Mouse (Mus musculus): ENCODE results near the gene Add2. TPM values are rescaled to one million over a fixed set of nuclear protein-coding genes. Genes with fewer than 3 reads are reported as not detected.
"Not testable (repeated sequence)": the region's sequence is repeated elsewhere in the genome, so short reads cannot be mapped to it uniquely, and the experiment has no call there.

Add2 gene
- under 1 TPM; 0.18 to 0.30 TPM for total RNA-seq (2021)
- long read RNA-seq, experiment 1 = 0 reads
- long read RNA-seq, experiment 2 = 0 reads

DNA sequence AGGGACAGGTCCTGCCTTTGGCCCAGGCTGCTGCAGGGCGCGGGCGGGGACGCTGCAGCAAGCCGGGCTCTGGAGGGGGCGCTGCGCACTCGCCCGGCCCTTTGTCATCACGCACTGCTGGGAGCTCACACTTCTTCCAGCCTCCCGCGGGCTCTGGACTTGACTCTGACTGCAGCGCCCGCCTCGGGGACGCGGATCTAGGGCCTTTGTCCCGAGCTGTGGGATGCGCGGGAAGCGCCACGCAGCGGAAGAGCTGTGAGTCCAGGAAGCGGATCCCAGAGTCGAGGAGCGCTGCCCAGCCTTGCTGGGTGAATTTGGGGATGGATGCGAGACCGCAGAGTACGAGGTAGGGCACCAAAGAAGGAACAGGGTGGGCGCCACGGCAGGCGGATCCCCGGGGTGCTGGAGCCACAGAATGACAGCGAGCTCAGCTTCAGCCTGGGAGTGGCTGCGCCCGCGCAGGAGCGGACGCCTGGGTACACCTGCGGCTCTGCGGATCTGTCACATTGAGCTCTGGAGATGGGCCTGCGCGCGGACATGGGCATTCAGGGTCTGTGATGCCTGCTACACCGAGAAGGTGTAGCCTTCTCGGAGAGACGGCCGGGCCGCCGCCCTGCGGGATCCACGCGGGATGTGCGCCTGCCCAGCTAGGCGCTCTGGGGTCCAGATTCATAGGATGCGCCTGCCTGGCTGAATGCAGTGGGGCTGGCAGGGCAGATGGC lies at the start of gene Add2:
Gene Add2, plus strand, starts transcription at position 81 of the 722 bp plus-strand sequence.
- no peak for DNase-seq

DNA sequence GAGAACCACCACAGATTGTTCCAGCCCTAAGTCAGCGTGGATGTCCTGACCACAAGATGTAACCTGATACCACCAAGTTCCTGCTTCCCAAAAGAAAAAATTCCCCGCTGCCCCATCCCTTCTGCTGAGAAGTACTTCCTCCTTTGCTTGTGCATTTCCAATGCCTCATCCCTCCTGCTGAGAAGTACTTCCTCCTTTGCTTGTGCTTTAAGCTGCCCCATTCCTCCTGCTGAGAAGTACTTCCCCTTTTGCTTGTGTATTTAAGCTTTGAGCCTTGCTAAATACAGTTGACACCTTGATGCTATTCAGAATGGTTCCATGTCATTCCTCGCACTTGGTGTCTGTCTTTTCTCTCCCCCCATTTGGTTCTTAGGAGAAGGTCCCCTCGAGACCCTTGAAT lies 49.7 kb upstream of the Add2 start:
- not testable (repeated sequence) for DNase-seq

DNA sequence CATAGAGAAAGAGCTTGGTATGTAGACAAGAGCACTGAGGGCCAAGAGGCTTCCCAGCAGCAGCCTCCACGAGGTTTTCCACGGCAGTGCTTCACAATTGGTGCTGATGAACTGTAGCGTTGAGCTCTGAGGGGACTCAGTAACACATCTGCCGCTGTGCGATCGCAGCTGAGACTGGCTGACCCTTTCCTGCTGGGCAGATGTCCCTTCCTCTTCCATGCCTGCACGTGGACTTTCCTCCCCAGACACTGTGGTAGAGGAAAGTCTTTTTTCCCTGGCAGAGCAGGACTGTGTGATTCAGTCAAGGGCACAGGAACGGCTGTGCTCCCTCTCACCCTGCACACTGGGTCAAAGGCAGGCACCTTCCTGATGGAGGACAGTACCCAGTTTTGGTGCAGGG lies 44.1 kb upstream of the Add2 start:
- no peak for DNase-seq

DNA sequence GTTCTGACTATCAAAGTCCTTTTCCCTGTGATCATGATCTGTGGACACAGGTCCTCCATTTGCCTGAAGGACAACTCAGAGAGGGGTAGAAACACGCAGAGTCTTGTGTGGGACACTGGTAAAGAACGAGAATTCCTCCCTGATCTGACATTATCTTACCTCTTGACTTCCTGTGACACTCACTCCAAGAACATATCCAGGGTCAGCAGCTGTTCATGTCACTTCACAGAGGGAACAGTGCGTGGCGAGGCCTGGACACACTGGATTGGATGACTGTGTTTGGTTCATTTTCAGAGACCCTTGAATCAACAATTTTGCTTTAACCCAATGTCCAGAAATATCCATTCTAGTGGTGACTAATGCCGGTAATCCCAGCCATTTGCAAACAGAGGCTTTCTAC lies 38.9 kb upstream of the Add2 start:
- not testable (repeated sequence) for DNase-seq

DNA sequence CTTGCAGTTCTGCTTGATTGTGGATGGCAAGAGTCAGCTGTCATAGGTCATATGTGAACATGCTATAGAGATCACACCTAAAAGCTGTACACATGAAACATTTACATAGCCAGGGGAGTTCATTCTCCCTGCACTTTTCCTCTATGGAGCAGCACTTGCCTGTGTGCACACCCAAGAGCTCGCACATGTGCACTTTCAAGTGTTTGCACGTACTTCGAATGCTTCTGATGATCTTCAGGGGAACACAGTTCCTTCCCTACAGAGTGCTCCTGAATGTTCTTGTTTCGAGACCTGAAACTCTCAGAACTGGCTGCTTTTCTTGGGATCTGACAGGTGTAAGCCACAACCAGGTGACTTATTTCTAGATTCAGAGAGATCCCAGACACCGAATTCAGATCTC lies 37.7 kb upstream of the Add2 start:
- not testable (repeated sequence) for DNase-seq

DNA sequence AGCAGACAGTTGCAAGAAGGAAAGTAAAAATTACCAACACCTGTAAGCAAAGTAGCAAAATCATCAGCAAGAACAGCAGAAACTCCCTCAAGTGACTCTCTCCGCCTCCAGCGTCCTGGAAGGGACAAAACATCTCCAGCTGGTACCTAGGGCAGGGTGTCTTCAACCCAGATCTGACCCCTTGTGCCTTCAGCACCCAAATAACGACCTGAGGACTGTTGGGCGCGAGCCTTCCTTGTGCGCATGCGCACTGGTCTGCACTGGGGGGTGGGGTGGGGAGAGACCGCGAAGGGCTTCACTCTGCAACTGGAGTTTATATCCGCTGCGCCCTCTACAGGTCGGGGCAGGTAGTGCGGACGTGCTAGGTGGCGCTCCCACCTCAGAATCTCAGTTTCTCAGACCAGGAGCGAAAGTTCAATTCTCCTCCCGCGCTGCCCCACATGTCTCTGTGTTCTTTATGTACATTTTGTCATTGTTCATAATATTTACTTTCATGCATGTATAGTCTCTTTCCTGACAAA lies 25.0 kb upstream of the Add2 start:
- peak in 1 of 2 experiments; percentile 15 for DNase-seq

DNA sequence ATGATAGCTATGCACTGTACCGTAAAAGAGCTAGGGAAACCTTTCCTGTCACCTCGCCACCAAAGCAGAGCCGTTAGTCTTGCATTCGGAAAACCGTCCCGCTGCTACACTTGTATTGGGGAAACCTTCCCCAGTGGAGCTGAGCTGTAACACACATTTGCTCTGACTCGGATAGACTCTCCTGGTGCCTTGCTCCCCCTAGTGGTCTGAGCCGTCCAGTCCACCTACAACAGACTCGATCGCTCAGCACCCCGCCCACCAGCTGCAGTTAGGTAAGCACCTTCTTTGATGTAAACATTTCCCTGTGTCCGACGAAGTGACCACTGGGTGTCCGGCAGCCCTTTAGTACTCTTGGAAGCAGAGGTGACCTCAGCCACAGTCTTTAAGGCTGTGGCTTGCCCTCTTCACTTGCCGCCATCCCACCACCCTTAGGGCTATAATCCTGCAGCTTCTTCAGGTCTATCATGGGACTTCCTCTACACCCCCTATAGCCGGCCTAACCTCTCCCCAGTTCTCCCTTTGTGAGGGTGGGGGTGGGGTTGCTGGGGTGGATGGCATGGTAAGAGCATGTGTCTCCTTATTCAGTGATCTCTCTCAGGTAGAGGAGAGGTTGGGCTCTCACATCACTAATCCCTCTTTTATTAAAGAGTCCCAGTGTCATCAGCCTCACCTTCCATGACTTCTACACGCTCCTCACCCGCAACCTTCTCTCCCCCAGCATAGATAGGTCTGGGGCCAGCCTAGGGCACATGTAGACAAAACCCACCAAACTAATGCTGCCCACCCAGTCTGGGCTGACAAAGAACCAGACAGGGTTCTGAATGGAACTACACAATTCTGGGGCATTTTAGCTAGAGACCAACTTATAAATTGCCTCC lies 24.0 kb upstream of the Add2 start:
- peak; percentile 63 to 78 for DNase-seq

DNA sequence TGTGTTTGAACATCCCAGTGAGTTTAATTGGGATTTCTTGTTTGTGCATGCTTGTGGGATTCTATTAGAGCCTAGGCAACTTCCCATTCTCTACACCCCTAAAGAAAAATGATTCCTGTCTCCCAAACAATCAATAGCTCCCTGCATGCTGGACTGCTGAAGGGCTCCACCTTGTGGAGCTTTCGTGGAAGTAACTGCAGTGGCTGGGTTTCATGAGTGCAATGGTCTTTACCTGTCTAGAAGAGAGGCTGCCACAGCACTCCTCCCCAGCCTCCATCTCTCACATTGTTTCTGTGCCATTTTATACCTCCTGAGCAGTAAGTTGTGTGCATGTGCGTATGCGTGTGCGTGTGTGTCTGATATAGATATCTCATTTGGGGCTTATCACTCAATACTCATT lies 18.5 kb upstream of the Add2 start:
- DNase-seq = peak; percentile 22 to 58

DNA sequence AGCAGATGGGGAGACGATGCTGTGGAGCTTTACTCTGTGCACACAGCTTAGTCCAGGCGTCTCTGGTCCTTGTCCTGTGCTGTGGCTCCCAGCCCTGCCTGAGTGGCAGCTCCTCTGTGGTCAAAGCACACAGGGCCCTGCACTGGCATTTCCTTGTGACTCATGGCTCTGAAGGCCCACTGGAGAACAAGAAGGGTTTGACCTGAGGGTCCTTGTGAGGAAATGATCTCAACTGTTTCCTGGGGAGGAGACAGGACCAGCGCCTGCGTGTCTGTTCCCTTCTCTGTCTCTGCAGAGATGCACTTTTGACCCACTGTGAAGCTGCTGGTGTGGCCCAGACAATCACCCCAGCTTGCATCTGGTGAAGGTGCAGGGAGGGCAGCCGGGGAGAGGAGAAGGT lies 13.7 kb upstream of the Add2 start:
- DNase-seq = not testable (repeated sequence)

DNA sequence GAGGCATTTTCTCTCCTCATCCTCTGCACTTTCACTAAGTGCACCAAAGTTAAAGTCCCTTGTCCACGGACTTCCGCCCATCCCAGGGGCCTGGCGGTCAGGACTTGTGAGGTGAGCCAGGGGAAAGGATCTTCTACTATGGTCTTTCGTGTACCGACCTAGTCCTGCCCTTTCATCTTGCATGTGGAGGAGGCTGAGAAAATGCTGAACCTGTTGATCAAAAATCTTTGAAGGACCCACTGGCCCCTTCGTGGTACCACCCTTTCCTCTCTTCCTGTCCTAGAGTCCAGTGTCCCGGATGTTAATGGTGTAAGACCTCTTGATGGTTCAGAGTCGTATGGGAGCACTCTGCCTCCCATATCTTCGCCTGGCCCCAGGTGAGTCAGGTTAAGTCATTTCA lies 12.6 kb upstream of the Add2 start, which contains the start of gene Figla:
Gene Figla, plus strand, starts transcription at position 301 of the 400 bp plus-strand sequence.
- no peak for DNase-seq

DNA sequence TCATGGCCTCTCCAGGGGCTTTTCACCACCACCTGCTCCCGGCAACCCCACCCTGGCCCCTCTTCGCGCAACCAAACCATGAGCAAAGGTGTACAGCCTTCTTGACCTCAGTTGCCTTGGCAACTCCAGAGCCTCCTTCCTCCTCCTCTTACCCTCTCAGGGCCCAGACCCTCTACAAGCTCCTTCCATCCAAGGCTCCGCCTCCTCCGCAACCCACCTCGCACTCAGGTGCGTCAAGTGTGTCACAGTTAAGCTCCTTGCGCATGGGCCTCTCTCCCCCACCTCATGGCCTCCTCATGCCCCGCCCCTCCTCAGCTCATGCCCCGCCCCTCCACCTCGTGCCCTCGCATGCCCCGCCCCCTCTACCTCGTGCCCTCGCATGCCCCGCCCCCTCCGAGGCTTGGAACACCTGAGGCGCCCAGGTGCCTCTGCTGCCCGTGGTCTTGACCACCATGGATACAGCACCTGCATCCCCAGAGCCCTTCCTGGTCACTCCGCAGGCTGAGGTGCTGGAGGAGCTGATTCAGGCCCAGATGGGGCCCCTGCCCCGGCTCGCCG lies 11.6 kb upstream of the Add2 start:
- no peak for DNase-seq

DNA sequence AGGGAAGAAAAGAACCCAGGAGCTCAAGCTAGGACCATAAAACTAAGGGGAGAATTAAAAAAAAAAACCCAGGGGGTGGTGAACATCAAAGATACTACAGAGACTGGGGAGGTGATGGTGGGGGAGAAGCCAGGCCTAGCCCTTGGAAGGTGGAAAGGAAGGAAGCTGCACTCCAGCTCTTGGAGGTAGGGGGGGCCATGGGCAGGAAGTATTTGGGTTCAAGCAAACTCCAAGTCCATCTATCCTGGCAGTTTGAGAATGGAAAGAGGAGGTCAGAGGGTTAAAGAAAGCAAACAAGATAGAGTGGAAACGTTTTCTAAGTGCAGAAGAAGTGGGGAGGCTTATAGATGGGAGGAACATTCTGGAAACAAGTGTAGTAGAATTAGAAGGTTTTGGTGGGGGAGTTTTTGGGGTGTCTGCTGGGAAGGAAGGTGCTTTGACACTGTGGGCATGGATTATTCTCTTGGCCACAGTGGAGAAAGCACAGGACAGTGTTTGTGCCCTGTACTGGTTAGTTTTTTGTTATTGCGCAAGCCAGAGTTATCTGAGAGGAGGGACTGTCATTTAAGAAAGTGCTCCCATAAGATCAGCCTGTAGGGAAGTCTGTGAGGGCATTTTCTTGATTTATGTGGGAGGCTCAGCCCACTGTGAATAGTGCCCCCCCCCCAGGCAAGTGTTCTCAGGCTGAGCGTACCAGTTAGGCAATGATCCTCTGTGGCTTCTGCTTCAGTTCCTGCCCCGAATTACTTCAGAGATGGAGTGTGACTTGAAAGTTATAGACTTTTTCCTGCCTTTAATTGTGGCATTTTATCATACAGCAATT lies 8.9 kb upstream of the Add2 start:
- no peak for DNase-seq

DNA sequence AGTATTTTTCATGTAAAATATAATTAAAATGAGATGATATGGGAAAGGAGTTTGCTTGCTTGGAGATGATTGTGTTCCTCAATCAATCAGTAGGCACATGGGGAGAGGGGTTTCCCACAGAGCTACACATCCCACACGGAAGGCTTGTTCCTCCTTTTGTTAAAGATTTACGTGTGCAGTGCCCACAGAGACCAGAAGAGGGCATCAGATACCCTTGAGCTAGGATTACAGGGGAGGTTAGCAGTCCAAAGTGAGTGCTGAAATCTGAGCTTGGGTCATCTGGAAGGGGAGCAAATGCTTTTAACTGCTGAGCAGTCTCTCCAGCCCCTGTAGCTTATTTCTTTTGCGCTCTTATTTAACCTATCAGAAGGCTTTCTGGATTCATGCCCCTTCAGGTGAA lies 7.5 kb upstream of the Add2 start:
- peak in 1 of 2 experiments; percentile 44 for DNase-seq

DNA sequence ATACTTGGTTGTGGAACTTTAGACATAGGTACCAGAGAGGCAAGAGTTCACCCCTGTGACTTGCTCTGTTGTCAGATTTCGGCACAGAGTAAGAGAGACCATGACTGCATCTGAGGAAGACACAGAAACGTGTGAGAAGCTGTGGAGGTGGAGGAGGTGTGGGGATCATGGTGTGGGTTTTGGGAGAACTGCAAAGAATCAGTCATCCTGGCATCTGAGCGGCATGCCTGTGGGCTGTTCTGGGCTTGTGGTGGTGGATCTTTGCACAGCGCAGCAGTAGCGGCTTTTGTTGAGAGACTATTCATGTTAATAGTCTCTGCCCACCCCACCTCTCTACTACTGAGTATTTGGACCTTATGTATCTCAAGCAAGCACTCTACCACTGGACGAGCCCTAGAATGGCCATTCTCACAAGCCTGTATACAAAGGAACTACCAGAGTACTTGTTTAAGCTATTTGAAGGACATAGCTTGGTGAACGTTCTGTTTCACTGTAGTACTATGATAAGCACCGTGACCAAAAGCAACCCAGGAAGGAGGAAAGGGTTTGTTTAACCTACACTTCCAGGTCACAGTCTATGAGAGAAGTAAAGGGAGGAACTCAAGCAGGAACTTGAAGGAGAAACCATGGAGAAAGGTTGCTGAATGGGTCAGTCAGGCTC lies 1.7 kb upstream of the Add2 start:
- DNase-seq = no peak

DNA sequence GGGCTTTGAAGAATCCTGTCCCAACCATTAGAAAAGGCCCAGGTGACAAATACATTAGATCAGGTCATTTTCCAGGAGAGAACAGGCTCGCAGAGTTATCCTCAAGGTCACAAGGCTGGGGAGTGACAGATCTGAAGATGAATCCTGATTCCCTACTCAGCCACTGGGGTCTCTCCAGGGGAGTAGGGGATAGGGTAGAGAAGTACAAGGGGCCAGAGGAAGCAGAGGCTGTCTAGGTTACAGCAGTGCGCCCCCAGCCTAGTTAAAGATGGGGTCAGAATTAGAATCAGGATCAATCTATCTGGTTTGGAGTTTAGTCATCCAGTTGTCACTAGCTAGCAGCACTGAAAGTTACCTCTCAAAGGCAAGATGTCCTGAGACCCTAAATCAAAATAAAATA lies 331 bp upstream of the Add2 start:
- DNase-seq = no peak

DNA sequence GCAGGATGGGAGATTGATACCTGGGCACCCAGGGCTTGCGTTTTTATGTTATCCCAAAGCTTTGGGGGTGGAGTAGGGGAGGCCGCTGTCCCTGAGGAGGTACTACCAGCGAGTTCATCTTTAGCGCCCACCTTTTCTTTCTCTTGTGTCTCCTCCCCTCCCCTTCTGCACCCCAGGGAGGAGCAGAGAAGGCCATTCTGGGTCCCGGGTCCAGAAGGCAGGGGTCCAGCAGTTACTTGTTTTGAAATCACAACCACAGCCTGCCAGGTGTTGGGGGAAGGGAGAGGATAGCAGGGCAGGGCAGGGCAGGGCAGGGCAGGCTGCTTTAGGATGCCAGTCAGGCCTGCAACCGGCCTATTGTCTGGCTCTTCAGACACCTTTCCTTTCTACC lies 837 bp downstream of the Add2 start:
- no peak for DNase-seq

DNA sequence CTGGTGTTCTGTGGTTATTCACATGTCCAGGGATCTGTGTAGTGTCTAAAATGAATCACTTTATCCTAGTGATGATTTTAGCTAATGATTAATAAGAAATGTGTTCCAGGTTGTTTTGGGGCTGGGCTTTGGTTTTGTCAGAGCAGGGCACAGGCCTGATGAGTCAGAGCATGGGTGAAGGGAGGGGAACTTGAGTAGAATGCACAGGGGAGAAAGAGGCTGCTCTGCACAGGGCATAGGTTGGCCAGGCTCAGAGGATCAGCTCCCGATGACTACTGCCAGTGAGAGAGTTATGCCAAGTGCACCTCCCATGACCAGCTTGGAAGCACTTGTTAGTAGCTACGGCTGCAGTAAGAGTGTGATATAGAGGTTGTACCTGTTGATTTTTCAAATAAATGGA lies 3.0 kb downstream of the Add2 start:
- no peak for DNase-seq

DNA sequence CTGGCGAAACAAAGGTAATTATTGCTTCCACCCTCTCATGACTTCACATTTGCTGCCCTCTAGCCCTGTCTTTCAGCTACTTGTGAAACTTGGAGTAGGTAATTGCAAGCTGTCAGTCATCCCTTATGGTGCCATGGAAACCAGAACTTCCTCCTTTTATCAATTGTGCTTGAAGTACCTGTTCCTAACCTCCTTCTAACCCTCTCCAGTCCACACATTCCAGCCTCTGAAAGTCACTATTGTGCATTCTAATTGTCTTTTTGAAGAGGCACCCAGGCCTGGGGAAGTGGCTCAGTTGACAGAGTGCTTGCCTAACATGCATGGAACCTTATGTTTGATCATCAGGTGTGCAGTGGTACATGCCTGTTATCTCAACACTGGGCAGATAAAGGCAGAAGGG lies 5.2 kb downstream of the Add2 start:
- DNase-seq = no peak

DNA sequence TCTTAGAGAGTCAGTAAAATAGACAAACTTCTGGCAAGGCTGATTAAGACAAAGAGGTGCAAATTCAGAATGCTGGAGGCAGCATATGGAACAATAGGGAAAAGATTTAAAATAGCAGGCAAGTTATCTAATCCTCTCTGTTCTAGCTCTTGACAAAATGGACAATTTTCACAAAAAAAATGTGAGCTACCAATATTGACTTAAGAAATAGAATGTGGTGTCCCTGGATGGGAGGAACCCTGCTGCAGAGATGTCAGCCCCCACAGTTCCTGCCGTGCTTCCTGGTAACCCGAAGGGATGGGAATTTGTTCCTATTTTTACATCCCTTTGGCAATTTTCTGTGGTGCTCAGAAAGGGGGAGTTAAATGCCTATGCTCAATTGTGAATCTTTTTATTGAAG lies 10.4 kb downstream of the Add2 start:
- no peak for DNase-seq

DNA sequence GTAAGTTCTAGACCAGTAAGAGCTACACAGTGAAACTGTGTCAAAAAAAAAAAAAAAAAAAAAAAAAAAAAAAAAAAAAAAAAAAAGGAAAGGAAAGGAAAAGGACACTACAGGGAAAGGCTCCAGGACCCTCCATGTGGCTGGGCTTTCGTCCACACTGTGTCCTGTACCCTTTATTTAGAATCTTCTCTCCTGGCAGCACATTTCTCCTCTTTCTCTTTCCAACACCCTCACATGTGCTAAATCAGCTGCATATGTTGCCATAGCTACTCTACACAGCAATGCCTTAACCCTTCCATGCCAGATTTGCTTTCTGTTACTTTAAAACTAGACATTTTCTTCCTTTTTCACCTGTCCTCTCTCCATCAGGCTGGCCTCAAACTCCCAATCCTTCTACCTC lies 11.7 kb downstream of the Add2 start:
- no peak for DNase-seq

DNA sequence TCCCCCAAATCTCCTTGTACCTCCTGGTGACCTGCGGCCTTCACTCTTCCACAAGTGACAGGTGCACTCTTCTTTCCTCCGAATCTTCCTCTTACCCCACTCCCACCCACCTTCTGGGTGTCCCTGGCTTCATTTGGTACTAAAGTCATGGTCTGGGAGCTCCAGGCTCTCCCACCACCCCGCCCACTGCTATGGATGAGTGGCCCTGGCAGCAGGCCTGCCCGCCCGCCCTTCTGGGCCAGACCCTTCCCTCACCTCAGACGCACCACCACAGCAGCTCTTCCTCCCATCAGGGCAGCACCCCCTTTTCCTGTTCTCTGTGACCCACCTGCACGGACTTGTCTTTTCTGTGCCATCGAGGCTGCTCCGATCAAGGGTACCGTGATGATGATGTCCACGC lies 19.0 kb downstream of the Add2 start:
- DNase-seq = no peak
